Mouse (Mus musculus) kidney, embryonic 14.5 days (tissue): ENCODE measurements around the gene Braf. TPM values are rescaled to one million over a fixed set of nuclear protein-coding genes. Genes with fewer than 3 reads are reported as not detected.

ENCODE experiments used
- ATAC-seq: fragments of 200-750 bp; cut with Nextera tagmentation; 2 replicates; pipeline ENCODE4 v1.8.0; 2017; ENCODE audit warnings: moderate number of reproducible peaks, mild to moderate bottlenecking, moderate TSS enrichment, moderate library complexity; ENCODE audit not compliant: low FRiP score, low TSS enrichment
- H3K27ac ChIP-seq: fragments of 300-500 bp; sonication (generic); 2 replicates; pipeline ENCODE4 v1.5.1; 2014; ENCODE audit warnings: low read depth, mild to moderate bottlenecking, low read length, moderate library complexity, mixed read lengths
- H3K27me3 ChIP-seq: fragments of 300-500 bp; sonication (generic); 2 replicates; pipeline ENCODE4 v1.6.1; 2014; ENCODE audit warnings: mild to moderate bottlenecking, low read length; ENCODE audit not compliant: control insufficient read depth, insufficient read depth
- H3K36me3 ChIP-seq: fragments of 300-500 bp; sonication (generic); 2 replicates; pipeline ENCODE4 v1.6.1; 2014; ENCODE audit warnings: low read length, mixed read lengths; ENCODE audit not compliant: control insufficient read depth, insufficient read depth
- H3K4me1 ChIP-seq: fragments of 300-500 bp; sonication (generic); 2 replicates; pipeline ENCODE4 v1.6.1; 2014; ENCODE audit warnings: low read length, mixed read lengths; ENCODE audit not compliant: control insufficient read depth, insufficient read depth
- H3K4me2 ChIP-seq: fragments of 300-500 bp; sonication (generic); replicated peaks from 2 replicates; pipeline ENCODE4 v1.6.1; 2014; ENCODE audit warnings: low read depth, mild to moderate bottlenecking, low read length
- H3K4me3 ChIP-seq: fragments of 300-500 bp; sonication (generic); 2 replicates; pipeline ENCODE4 v1.5.1; 2014; ENCODE audit warnings: mild to moderate bottlenecking, low read length
- H3K9ac ChIP-seq: fragments of 300-500 bp; sonication (generic); 2 replicates; pipeline ENCODE4 v1.6.1; 2014; ENCODE audit warnings: low read depth, mild to moderate bottlenecking, low read length, moderate library complexity
- H3K9me3 ChIP-seq: fragments of 300-500 bp; sonication (generic); 2 replicates; pipeline ENCODE4 v1.6.1; 2016; ENCODE audit warnings: low read length; ENCODE audit not compliant: control insufficient read depth
- WGBS: fragments of 180-500 bp; shearing (Covaris S2); extraction: QIAGEN DNeasy Blood & Tissue Kit; methylation state at CpG from one replicate; pipeline ENCODE4 v1.1.7; 2014; 5-methylcytosine and 5-hydroxymethylcytosine counted together
- polyA plus RNA-seq: library from polyadenylated mRNA; unstranded; fragments of >200 nt; fragmentation: Nextera tagmentation; extraction: Ambion mirVana; gene quantifications from 2 replicates; pipeline ENCODE4 v1.2.1, GENCODE M21; 2014

Braf gene
- polyA plus RNA-seq, 1 experiment from 2014 or later, result 17.4 TPM

DNA sequence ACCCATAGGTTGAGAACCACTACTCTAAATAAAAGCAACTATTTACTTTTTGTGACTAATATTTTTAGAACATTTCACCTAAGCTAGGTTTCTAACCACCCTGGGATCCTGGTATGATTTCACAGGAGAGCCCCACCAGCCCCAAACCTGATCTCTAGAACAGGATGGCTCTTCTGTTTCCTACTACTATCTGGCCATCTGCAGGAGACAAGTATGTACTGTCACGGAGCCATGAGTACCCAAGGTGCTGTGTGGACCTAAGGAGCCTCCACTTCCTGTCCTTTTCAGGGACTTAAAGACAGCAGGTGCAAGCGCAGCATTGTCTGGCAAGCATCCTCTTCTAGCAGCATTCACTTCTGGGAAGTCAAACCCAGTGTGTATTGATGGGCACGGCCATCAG lies 123.4 kb downstream of the Braf start:
- Histone ChIP-seq H3K27ac (no peak overlapping the region), H3K4me1 (peaks cover 2% of the 10 kb centered on the region; the same call in 1 of the 2 replicates), H3K27me3 (no peaks in the 10 kb centered on the region), H3K36me3 (peaks cover 47% of the 10 kb centered on the region), H3K9ac (no peak overlapping the region), H3K9me3 (no peaks in the 10 kb centered on the region), H3K4me2 (no peak overlapping the region), H3K4me3 (no peak overlapping the region)
- 87% methylated on average over 3 of the region's 3 CpGs for whole genome bisulfite sequencing
- ATAC-seq, result no peak

GRCm38 (mm10) chr6:39600851-39601250 lies 124.4 kb downstream of the Braf start:
- Histone ChIP-seq H3K9ac (no peak overlapping the region), H3K27ac (no peak overlapping the region), H3K4me1 (no peaks in the 10 kb centered on the region), H3K4me2 (no peak overlapping the region), H3K9me3 (no peaks in the 10 kb centered on the region), H3K27me3 (no peaks in the 10 kb centered on the region), H3K4me3 (no peak overlapping the region), H3K36me3 (peaks cover 50% of the 10 kb centered on the region)
- 94% methylated on average over 3 of the region's 3 CpGs for WGBS
- ATAC-seq, result no peak

- H3K27ac ChIP-seq, result peak within 1 kb of the TSS; percentile 80
- under 1% methylated on average over 56 of the region's 56 CpGs for WGBS
- no peaks in the 10 kb centered on the region for H3K9me3 ChIP-seq
- H3K4me1 ChIP-seq, result 0 out of 2 replicates have a peak, but pooled peaks cover 3% of the 10 kb centered on the region
- H3K4me3 ChIP-seq, result peak within 1 kb of the TSS; percentile 59
- peak within 1 kb of the TSS; percentile 59 for H3K4me2 ChIP-seq
- ATAC-seq, result peak; percentile 98
- H3K9ac ChIP-seq, result peak within 1 kb of the TSS; percentile 70
- H3K36me3 ChIP-seq, result peaks cover 10% of the 10 kb centered on the region
- no peaks in the 10 kb centered on the region for H3K27me3 ChIP-seq
Observed at GRCm38 (mm10) chr6:39592401-39593214, 132.7 kb downstream of the Braf start, which contains the start of gene Ndufb2. TSS of gene Ndufb2 (plus strand) at chr6:39592574.

DNA sequence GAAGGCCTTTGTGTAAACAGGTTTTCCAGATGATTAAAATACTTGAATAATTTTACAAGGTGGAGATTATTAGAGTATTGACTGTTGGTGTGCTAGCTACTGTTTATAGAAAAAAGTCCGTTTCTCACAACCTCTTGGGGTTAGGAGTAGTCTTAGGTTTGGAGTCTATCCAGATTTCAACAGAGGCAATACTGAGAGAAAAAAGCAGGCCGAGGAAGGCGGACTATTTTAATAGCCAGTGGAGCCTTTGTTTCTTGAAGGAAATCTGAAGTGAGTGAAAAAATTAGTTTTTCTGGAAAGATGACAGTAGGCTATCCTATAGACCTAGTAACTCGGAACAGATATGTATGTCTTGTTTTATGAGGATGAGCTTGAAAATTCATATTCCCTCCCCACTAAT lies 133.8 kb downstream of the Braf start:
- no peak for ATAC-seq
- Histone ChIP-seq H3K4me1 (0 out of 2 replicates have a peak, but pooled peaks cover 3% of the 10 kb centered on the region), H3K9me3 (no peaks in the 10 kb centered on the region), H3K9ac (no peak overlapping the region), H3K4me2 (no peak overlapping the region), H3K27ac (no peak overlapping the region), H3K27me3 (no peaks in the 10 kb centered on the region), H3K36me3 (peaks cover under 1% of the 10 kb centered on the region; the same call in 1 of the 2 replicates), H3K4me3 (no peak overlapping the region)
- WGBS, result 94% methylated on average over 4 of the region's 4 CpGs

- H3K36me3 ChIP-seq, result peaks cover 20% of the 10 kb centered on the region; the same call in 1 of the 2 replicates
- no peak within 1 kb of the TSS for H3K9ac ChIP-seq
- no peaks in the 10 kb centered on the region for H3K9me3 ChIP-seq
- no peaks in the 10 kb centered on the region for H3K27me3 ChIP-seq
- ATAC-seq, result no peak
- H3K4me3 ChIP-seq, result no peak within 1 kb of the TSS
- no peaks in the 10 kb centered on the region for H3K4me1 ChIP-seq
- no peak within 1 kb of the TSS for H3K4me2 ChIP-seq
- WGBS, result 90% methylated on average over 6 of the region's 6 CpGs
- H3K27ac ChIP-seq, result no peak within 1 kb of the TSS
Observed at GRCm38 (mm10) chr6:39585517-39585916, 139.7 kb downstream of the Braf start, which contains the start of gene Gm42420. TSS of gene Gm42420 (plus strand) at chr6:39585753.

GRCm38 (mm10) chr6:39581087-39581784 lies 144.0 kb downstream of the Braf start:
- ATAC-seq, result no peak
- no peak overlapping the region for H3K27ac ChIP-seq
- no peaks in the 10 kb centered on the region for H3K27me3 ChIP-seq
- no peak overlapping the region for H3K9ac ChIP-seq
- no peak overlapping the region for H3K4me2 ChIP-seq
- H3K4me1 ChIP-seq, result no peaks in the 10 kb centered on the region
- no peaks in the 10 kb centered on the region for H3K9me3 ChIP-seq
- H3K36me3 ChIP-seq, result peaks cover 26% of the 10 kb centered on the region; the same call in 1 of the 2 replicates
- H3K4me3 ChIP-seq, result no peak overlapping the region
- 81% methylated on average over 7 of the region's 7 CpGs for WGBS

DNA sequence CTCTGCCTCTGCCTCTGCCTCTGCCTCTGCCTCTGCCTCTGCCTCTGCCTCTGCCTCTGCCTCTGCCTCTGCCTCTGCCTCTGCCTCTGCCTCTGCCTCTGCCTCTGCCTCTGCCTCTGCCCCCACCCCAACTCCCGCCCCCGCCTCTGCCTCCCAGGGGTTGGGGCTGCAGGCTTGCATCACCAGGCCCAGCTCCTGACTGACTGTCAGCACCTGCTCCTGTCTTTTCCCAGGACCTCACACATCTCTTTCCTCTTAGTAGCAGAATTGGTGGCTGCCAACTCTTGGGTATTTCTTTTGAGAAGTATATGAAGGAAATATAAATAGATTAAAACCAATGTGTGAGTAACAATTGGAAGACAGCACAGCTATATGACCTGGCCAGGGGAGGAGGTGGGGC lies 144.7 kb downstream of the Braf start:
- ATAC-seq, result no peak
- Histone ChIP-seq H3K27me3 (no peaks in the 10 kb centered on the region), H3K4me2 (no peak overlapping the region), H3K27ac (no peak overlapping the region), H3K4me1 (no peaks in the 10 kb centered on the region), H3K4me3 (no peak overlapping the region), H3K9ac (no peak overlapping the region), H3K36me3 (peaks cover 25% of the 10 kb centered on the region; the same call in 1 of the 2 replicates), H3K9me3 (no peaks in the 10 kb centered on the region)
- 76% methylated on average over 2 of the region's 2 CpGs for WGBS

DNA sequence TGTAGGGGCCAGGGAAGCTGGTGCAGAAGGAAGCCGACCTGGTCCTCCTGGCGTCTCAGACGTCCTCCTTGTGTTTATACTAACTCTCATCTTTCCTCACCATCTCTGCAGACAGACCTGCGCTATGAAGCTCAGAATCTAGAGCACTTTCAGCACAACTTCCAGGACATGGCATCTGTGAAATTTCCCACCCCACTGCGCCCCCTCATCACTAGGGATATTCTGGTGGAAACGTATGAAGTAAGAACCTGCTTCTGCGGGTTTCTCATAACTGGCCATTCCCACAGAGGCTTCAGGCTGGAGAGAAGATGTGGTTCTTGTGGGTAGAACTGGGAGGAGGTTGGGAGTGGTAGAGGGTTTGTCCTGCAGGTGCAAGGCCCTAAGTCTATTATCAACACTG lies 145.7 kb downstream of the Braf start:
- no peak overlapping the region for H3K27ac ChIP-seq
- no peak overlapping the region for H3K4me3 ChIP-seq
- no peak overlapping the region for H3K9ac ChIP-seq
- no peak overlapping the region for H3K4me2 ChIP-seq
- WGBS, result 79% methylated on average over 7 of the region's 7 CpGs
- no peak for ATAC-seq
- H3K36me3 ChIP-seq, result peaks cover 24% of the 10 kb centered on the region; the same call in 1 of the 2 replicates
- peaks cover 6% of the 10 kb centered on the region for H3K4me1 ChIP-seq
- no peaks in the 10 kb centered on the region for H3K27me3 ChIP-seq
- H3K9me3 ChIP-seq, result no peaks in the 10 kb centered on the region

- H3K4me3 ChIP-seq, result peak overlapping the region; percentile 83; the same call in 1 of the 2 replicates
- H3K27ac ChIP-seq, result no peak overlapping the region
- peaks cover 9% of the 10 kb centered on the region for H3K4me1 ChIP-seq
- peaks cover 9% of the 10 kb centered on the region; the same call in 1 of the 2 replicates for H3K36me3 ChIP-seq
- no peaks in the 10 kb centered on the region for H3K9me3 ChIP-seq
- H3K27me3 ChIP-seq, result no peaks in the 10 kb centered on the region
- H3K4me2 ChIP-seq, result peak overlapping the region; percentile 85
- no peak for ATAC-seq
- WGBS, result 71% methylated on average over 7 of the region's 7 CpGs
- peak overlapping the region; percentile 83; the same call in 1 of the 2 replicates for H3K9ac ChIP-seq
Observed at GRCm38 (mm10) chr6:39574951-39575350, 150.3 kb downstream of the Braf start.
